Mouse (Mus musculus) v-Abl transformed pro-B cells (cell line): ENCODE results near the gene Socs3.

ENCODE experiments used
- in situ Hi-C, 2 experiments: fragments of 400-800 bp; cut with MboI; formaldehyde crosslinking; loops; one replicate each; pipeline ENCODE4 v1.15.1; 2025; ENCODE audit not compliant: unreplicated experiment in 2 of 2

The Socs3 gene

GRCm38 (mm10) chr11:117959741-117960381, 10.0 kb downstream of the Socs3 start:
- in situ Hi-C loops = loop anchor here (10.0 kb wide), 3 partner anchors 85 to 285 kb away; partner anchors contain the start of genes Cyth1 (in 1 of the 2) and Tha1 (in 1 of the 2)

GRCm38 (mm10) chr11:117959166-117959565, 10.7 kb downstream of the Socs3 start:
- in situ Hi-C loops = no loop called here

GRCm38 (mm10) chr11:117958197-117958596, 11.7 kb downstream of the Socs3 start:
- in situ Hi-C loops = no loop called here

DNA sequence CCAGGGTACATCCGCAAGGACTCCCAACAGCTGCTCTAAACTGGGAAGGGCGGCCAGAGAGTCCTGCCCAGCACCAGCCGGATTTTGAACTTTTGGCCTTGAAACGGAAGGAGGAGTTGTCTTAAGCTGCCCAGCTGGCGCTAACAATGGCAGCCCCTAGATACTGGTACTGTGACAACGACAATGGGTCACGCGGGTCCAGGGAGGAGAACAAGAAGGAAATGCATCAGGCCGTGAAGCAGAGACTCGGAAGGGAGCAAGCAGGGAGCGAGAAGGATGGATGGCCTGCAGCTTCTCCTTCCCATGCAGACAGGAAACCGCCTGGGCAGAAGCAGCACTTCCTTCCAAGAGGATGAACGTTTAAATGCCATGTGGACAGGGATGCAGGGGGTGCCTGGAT, 14.2 kb downstream of the Socs3 start:
- in situ Hi-C loops = no loop called here

DNA sequence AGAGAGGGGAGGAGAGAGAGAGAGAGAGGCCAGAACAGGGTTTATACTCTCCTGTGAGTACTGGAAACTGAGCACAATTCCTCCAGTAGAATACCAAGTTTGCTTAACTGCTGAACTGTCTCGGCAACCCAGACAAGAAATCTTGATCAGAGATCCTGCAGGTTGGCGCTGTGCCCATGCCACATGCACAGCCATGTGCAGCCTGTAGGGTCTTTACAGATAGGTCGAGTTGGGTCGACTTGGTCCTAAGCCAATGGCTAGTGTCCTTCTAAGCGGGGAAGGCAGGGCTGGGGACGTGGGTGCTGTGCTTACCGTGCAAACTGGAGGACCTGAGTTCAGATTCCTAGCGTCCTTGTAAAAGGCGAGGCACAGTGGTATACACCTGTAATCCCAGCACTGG, 15.0 kb downstream of the Socs3 start:
- in situ Hi-C loops = no loop called here

- in situ Hi-C loops = no loop called here
These were observed 15.8 kb downstream of the Socs3 start for GRCm38 (mm10) chr11:117954094-117954493.

DNA sequence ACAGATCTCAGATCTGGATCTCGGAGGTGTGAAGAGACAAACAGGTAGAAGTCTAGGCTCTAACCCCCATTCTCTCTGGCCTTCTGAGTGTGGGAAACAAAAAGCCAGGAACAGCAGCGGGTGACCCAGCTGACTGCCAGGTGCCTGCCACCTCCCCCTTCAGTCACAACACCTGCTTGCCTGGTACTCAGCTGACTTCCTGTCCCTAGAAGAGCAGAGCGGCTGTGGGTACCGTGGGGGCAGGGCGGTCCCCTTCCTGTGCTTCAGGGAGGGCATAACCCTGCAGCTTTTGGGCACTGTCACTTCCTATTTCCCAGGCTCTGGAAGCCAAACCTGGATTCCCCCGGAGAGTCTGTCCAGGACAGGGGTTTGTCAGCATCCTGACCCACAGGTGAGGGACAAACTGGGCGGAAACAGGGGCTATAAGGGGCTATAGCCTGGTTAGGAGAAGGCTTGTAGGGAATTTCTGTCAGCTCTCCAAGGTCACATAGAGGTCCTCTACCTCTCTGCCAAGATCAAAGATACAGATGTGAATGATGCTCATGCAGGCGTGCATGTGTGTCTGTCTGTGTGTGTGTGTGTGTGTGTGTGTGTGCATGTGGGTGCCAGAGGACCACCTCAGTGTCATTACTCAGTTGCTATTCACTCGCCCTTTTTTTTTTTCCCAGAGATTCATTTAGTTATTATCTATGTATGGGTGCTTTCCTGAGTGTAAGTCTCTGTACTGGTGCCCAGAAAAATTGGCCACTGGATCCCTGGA, 17.5 kb downstream of the Socs3 start:
- in situ Hi-C loops = no loop called here

DNA sequence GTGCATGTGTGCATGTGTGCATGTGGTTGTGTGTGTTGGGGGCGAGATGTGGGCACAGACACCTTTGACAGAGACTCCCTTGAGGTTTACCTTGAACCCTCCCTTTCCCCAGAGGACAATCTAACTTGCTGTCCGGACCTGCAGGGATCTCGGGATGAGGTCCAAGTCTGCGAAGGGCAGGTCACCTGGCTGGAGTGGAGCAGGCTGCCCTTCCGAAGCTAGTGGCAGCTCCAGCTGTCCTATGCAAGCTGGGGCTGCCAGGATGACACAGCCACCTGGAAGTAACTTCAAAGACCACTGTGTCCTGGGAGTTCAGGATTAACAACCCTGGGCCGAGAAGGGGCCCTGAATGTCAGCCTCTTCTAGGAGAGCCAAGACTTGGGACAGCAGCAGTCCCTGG, 18.5 kb downstream of the Socs3 start:
- in situ Hi-C loops = no loop called here

DNA sequence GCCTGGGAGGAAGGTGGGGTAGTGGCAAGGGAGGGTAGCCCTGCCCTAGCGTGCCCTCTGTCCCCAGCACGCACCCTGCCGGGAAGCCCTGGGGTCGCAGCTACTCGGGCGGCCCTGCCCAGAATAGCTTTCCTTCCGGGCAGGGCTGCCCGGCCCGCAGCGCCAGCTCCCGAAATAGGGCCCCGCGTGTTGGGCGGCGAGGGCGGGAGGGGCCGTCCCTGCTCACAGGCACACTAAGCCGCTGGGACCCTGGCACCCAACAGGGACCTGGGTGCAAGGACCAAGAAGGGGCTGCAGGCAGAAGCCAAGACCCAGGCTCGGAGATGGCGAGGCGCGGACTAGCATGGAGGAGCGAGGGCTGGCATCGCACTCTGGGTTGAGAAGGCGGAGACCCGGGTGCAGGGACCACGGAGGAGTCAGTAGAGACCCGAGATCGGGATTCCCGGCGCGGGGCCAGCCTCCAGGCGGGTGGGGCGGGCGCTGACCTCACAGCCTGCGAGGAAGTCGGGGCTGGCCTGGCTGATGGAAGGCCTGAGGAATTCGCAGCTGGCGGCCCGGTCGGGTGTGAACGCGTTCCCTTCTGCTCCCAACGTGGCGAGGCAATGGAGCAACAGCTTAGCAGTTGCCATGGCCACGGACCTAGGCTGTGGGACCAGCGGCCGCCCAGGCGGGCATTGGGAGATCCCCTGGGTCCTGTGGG, 20.3 kb downstream of the Socs3 start:
- in situ Hi-C loops = no loop called here

DNA sequence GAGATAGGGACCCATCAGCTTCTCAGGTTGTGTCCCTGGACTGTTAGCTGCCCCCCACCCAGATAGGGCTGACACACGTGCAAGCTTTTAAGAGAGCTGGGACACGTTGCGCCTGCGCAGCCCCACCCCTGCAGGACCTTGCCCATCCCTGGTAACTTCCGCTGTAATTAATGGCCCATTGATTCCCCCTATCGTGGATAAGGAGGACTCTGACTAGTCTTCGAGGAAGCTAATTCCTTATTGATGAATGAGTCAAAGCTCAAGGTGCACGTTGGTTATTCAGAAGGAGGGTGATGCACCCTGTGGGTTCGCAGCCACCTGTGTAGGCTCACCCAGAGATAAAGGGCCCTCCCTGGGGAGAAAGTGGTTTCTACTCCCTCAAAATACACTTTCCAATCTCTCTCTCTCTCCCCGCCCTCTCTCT, 22.8 kb downstream of the Socs3 start:
- in situ Hi-C loops = no loop called here

- in situ Hi-C loops = no loop called here
These were observed 23.5 kb downstream of the Socs3 start for GRCm38 (mm10) chr11:117946195-117946979.

- in situ Hi-C loops = no loop called here
These were observed 28.0 kb downstream of the Socs3 start for GRCm38 (mm10) chr11:117941848-117942247.

DNA sequence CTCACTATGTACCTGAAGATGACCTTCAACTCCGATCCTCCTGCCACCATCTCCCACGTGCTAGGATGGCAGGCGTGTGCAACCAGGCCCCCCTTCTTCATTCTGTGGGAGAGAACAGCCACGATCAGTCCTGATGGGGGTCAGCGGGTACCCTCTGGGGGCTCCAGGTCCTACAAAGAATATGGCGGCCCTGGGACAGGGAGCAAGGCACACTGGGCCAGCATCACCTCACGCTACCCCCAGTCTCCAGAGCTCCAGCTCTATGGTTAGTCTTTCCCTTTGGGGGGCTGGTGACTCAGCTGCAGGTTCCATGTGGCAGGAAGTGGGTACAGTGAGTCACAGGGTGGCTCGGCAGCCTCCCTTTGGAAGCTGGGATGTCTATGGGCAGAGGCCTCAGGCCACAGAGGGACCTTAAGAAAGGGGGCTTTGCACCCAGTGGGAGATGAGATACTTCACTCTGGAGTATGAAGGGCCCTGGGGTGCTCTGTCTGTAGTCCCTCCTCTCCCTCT, 28.5 kb downstream of the Socs3 start:
- in situ Hi-C loops = no loop called here

DNA sequence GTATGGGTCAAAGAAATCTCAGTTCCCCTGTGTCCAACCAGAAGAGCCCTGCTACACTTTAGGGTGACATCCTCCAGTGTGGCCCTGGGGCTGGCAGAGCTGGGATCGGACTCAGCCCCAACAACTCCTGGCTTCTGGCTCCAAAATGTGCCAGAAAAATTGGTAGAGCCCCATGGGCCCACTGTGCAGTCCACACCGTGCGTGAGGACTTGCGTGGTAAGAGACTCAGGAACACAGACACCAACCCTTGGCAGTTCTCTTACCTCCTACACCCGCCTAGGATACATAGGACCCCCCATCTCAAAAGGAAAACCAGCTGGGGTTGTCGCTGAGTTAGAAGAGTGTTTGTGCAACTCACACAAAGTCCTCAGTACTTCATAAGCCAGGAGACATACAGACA, 29.0 kb downstream of the Socs3 start:
- in situ Hi-C loops = no loop called here

DNA sequence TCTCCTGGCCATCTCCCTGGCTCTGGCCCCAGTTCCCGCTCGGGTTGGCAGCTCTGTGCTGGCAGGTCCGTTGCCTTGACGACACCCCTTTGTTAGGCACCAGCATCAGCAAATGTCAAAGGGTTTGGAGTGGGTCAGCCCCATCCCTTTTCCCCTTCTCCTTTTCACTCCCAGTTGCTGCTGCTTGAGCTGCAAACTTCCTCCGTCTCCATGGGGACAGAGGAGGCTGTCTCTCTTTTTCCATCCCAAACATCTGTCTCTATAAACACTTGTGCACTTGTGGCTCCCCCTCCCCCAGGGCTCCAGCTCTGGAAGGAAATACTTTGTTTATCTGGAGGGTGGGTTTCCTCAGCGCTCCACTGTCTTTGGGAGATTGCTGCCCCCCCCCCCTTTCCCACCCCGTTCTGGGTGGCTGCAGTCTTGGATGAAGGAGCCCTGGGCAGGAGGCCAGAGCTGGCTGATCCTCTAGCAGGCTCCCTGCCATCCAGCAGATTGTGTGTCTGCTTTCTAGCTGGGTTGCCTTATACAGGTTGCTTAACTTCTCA, 30.0 kb downstream of the Socs3 start:
- in situ Hi-C loops = no loop called here

DNA sequence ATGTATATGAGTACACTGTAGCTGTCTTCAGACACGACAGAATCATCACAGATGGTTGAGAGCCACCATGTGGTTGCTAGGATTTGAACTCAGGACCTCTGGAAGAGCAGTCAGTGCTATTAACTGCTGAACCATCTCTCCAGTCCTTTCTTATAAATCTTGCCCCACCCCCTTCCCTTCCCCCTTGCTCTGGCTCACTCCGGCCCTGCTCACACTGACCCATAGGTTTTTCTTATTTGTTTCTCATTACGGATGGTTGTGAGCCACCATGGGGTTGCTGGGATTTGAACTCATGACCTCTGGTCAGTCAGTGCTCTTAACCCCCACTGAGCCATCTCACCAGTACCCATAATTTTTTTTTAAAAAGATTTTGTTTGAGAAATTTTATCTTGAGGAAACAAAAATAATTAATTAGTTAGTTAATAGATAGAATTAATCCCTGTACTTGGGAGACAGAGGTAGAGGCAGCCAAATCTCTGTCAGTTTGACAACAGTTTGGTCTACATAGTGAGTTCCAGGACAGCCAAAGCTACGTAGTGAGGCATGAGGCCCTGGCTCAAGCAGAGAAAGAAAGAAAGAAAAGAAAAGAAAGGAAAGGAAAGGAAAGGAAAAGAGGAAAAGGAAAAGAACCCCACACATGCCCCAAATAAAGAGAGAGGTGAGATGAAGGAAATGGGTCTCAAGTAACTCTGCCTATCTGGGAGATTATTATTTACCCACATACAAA, 30.7 kb downstream of the Socs3 start:
- in situ Hi-C loops = no loop called here

DNA sequence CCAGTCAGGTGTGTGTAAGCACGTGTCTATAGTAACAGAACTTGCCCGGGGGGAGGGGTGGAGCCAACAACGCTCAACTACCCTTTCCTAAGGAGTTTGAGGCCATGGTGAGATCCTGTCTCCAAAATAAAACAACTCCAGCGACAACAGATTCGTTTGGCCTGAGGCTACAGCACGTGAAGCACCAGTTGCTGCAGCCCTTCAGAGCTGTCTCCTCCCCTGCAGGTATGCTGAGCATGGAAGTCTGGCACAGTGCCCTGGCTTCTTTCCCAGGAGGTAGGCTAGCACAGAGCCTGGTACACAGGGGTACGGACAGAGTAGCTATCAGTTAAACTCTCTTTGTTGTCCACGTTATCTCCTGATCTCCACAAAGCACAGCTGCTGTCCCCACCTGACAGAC, 33.6 kb downstream of the Socs3 start:
- in situ Hi-C loops = no loop called here

DNA sequence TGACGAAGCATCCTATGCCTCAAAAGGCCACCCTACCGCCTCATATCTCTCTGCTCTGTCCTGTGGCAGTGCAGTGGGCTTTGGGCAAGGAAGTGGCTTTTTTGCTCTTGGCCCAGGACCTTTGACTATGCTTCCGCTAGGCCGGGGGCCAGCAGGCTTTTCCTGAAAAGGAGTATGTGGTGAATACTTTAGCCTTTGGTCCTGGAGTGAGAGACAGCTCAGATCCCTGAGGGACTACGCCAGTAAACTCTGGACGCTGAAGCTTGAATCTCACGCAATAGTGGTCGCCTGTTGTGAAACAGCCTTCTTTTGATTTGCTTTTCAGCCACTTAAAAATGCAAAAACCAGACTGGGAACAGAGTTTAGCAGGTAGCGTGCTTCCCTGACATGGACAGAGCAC, 34.2 kb downstream of the Socs3 start:
- in situ Hi-C loops = no loop called here

DNA sequence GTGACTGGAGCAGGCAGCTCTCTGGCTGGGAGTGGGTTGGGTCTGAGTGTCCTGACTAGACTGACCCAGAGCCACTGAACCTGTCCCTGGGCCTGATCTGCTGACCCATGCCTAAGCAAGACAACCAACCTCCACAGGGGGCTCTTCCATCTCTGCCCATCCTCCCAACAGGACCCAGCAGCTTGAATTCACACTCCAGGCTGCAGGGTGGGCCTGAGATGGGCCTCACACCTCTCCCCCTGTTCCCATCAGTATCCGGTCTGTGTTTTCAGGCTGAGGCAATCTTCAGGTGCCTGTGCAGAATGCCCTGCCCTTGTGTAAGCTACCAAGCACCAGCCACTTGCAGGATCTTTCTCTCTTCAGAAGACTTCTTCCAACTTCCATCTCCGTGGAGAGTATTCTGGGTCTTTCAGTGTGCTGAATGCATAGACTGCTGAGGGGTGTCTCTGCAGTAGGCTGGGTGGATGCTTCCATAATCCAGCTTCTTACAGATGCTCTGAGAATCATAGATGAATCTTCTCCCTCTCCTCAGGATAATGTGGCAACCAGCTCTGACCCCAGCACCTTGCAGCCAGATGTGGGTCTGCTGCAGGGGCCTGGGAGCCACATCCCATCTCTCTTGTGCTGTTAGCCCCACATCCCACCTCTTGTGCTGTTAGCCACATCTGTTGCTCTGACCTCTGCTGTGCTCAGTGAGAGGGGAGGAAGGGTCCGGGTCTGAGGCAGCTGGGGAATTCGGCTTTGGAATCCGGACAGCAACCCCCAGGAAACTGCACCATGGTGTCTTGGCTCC, 35.1 kb downstream of the Socs3 start:
- in situ Hi-C loops = no loop called here
